Mouse (Mus musculus) cortical plate, adult 2 months (tissue): ENCODE results near the gene Spocd1. TPM values are rescaled to one million over a fixed set of nuclear protein-coding genes. Genes with fewer than 3 reads are reported as not detected.

ENCODE experiments used
- H3K27ac ChIP-seq: fragments of 200-500 bp; 2 replicates; pipeline ENCODE4 v1.5.1; 2012; ENCODE audit warnings: low read length, control low read depth, inconsistent platforms; ENCODE audit not compliant: insufficient read depth
- H3K4me1 ChIP-seq: fragments of 200-500 bp; 2 replicates; pipeline ENCODE4 v1.6.1; 2011; ENCODE audit warnings: low read length; ENCODE audit not compliant: control insufficient read depth, insufficient read depth
- H3K4me3 ChIP-seq: fragments of 200-500 bp; 2 replicates; pipeline ENCODE4 v1.5.1; 2011; ENCODE audit warnings: mild to moderate bottlenecking, low read length, control low read depth; ENCODE audit not compliant: insufficient read depth
- CTCF ChIP-seq: fragments of 200-500 bp; IDR thresholded peaks from 2 replicates; pipeline ENCODE4 v1.5.1; 2011; ENCODE audit warnings: mild to moderate bottlenecking, control low read depth, low read length; ENCODE audit not compliant: insufficient read depth; ENCODE audit errors: extremely low read depth
- POLR2A ChIP-seq: fragments of 200-500 bp; IDR thresholded peaks from 2 replicates; pipeline ENCODE4 v1.6.1; 2011; ENCODE audit warnings: mild to moderate bottlenecking, low read length, control low read depth; ENCODE audit not compliant: insufficient read depth; ENCODE audit errors: extremely low read depth
- polyA plus RNA-seq: library from polyadenylated mRNA; depleted of rRNA; stranded (reverse); fragments of >200 nt; gene quantifications from 2 replicates; pipeline ENCODE4 v1.2.3, GENCODE M21; 2012

The Spocd1 gene
- polyA plus RNA-seq, 1 experiment: 0.13 TPM

DNA sequence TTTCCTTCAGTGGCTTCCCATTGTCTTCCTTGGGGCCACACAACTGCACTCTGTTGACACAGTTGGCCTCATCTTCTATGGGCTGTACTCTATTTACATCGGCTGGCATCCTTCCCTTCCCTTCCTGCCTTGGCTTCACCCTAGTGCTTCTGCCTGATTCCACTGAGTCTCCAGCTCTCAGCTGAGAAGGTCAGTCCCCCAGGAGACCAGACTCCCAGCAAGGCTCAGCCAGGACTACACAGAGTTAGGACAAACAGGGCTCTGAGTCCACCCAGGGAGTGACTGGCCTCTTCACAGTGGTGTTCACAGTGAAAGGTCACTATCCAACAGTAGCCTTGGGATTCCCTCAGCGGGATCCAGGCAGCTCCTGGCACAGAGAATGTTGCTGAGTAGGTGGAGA, 12.9 kb upstream of the Spocd1 start:
- no peaks in the 10 kb centered on the region for H3K4me1 ChIP-seq
- H3K27ac ChIP-seq: no peak overlapping the region
- TF ChIP-seq POLR2A (no peak), CTCF (no peak)
- H3K4me3 ChIP-seq: no peak overlapping the region

DNA sequence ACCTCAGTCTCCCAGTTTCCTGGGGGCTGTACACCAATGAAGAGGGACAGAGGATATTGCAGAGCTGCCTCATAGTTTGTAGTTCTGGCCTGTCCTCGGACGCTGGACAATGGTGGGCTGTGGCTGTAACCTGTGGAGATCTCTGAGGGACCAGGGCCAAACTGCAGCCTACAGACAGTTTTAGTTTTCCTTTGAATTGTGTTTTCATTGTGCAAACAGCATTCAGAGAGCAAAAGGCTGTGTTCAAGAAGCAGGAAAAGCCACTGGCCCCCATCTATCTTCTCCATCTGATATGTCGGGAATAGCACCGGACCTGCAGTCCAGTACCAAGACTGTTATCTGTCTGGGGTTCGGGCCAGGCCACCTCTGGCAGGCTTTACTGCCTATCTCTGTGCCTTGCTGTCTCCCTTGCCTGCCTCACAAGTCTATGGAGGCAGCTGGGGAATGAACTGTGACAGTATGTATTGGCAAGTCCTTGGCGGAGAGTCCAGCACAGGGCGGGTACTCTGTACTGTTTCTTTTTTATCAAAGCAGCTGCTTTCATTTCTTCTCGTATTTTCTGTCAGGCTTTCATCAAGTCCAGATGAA, 11.9 kb upstream of the Spocd1 start:
- Histone ChIP-seq H3K4me1 (no peaks in the 10 kb centered on the region), H3K27ac (no peak overlapping the region), H3K4me3 (no peak overlapping the region)
- TF ChIP-seq CTCF (no peak), POLR2A (no peak)

- TF ChIP-seq POLR2A: no peak
- TF ChIP-seq CTCF: no peak
- H3K27ac ChIP-seq: no peak overlapping the region
- no peak overlapping the region for H3K4me3 ChIP-seq
- no peaks in the 10 kb centered on the region for H3K4me1 ChIP-seq
Measured at GRCm38 (mm10) chr4:129918464-129918863, 10.6 kb upstream of the Spocd1 start.

DNA sequence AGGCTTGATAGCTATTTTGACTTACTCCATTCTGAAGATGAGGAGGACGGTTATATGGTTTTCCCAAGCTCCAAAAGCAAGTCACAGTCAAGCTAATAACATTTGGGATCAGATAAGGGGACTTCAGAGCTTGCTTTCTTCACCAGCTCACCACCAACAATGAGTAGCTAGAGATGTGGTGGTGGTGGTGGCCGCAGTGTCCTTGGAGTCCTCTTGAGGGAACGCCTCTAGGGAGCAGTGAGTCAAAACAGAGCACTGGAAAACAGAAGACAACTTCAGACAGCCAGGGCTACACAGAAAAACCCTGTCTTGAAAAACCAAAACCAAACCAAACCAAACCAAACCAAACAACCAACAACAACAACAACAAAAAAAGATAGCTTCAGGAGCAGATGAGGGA, 10.1 kb upstream of the Spocd1 start:
- H3K27ac ChIP-seq: no peak overlapping the region
- H3K4me1 ChIP-seq: no peaks in the 10 kb centered on the region
- TF ChIP-seq POLR2A (no peak), CTCF (no peak)
- H3K4me3 ChIP-seq: no peak overlapping the region

- Histone ChIP-seq H3K4me3 (no peak overlapping the region), H3K27ac (no peak overlapping the region), H3K4me1 (no peaks in the 10 kb centered on the region)
- TF ChIP-seq POLR2A: no peak
- TF ChIP-seq CTCF: no peak
Measured at GRCm38 (mm10) chr4:129920542-129921313, 8.3 kb upstream of the Spocd1 start.

GRCm38 (mm10) chr4:129921314-129921587, 7.8 kb upstream of the Spocd1 start:
- H3K4me3 ChIP-seq: no peak overlapping the region
- no peaks in the 10 kb centered on the region for H3K4me1 ChIP-seq
- H3K27ac ChIP-seq: no peak overlapping the region
- TF ChIP-seq POLR2A: no peak
- TF ChIP-seq CTCF: no peak

DNA sequence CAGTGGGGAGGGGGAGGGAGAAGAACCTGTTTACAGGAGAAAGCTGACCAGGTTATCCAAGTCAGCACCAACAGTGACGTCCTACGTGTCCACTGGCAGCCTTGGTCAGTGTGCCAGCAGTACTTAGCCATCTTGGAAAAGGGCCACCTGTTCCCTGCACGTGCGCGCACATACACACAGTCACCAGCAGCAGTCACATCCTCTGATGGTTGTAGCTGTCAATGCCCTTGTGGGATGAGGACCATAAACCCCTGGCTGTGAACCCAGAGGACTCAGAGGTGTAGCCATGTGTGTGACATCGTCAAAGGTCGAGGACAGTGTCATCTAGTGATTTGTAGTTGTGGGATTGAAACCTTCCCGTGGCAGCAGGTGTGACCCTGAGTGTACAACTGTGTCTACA, 4.9 kb upstream of the Spocd1 start:
- Histone ChIP-seq H3K27ac (no peak overlapping the region), H3K4me1 (no peaks in the 10 kb centered on the region), H3K4me3 (no peak overlapping the region)
- no peak for TF ChIP-seq CTCF
- no peak for TF ChIP-seq POLR2A

DNA sequence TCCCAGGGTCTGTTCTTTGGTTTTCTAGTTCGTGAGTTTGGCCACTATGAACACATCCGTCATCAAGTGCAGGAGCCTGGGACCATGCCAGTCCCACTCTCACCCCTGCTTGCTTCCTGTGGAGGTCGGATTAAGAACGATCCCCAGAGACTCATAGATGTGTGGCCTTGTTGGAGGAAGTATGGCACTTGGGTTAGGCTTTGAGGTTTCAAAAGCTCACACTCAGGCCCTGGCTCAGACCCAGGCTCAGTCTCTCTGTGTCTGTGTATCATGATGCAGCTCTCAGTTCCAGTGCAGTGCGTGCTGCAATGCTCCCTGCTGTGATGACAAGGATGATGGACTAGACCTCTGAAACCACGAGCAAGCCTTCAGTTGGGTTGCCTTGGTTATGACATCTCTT, 4.4 kb upstream of the Spocd1 start:
- TF ChIP-seq CTCF (no peak), POLR2A (no peak)
- Histone ChIP-seq H3K4me1 (no peaks in the 10 kb centered on the region), H3K4me3 (no peak overlapping the region), H3K27ac (no peak overlapping the region)

GRCm38 (mm10) chr4:129926544-129926943, 2.5 kb upstream of the Spocd1 start:
- no peaks in the 10 kb centered on the region for H3K4me1 ChIP-seq
- TF ChIP-seq POLR2A: no peak
- no peak for TF ChIP-seq CTCF
- no peak overlapping the region for H3K4me3 ChIP-seq
- H3K27ac ChIP-seq: no peak overlapping the region

DNA sequence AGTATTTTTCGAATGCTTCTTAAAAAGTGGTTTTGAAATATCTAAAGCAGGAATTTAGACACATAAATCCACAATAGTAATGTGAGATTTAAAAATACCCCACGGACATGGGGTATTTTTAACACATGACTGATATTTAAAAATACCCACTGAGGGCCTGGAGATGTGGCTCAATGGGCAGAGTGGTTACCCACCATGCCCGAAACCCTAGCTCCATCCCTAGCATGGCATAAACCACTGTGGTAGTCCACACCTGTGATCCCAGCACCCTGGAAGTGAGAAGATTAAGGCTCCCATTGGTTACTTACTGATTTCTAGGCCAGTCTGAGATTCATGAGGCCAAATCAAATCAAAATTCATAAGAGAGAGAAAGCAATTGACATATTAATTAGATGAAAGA, 2.0 kb upstream of the Spocd1 start:
- TF ChIP-seq CTCF (no peak), POLR2A (no peak)
- H3K4me3 ChIP-seq: no peak overlapping the region
- no peak overlapping the region for H3K27ac ChIP-seq
- no peaks in the 10 kb centered on the region for H3K4me1 ChIP-seq
